Mouse (Mus musculus) forebrain, postnatal 0 days (tissue): Measurements from ENCODE around the gene Map3k5. TPM values are rescaled to one million over a fixed set of nuclear protein-coding genes. Genes with fewer than 3 reads are reported as not detected.

ENCODE experiments used
- ATAC-seq: fragments of 200-750 bp; cut with Nextera tagmentation; 2 replicates; pipeline ENCODE4 v1.8.0; 2017; ENCODE audit warnings: mild to moderate bottlenecking, moderate library complexity
- DNase-seq: peaks from one replicate; pipeline ENCODE4 v3.0.0-alpha.2; 2015
- H3K27ac ChIP-seq: fragments of 300-500 bp; sonication (generic); 2 replicates; pipeline ENCODE4 v1.5.1; 2014; ENCODE audit warnings: low read depth, mild to moderate bottlenecking, antibody characterized with exemption, low read length, moderate library complexity, mixed read lengths
- H3K27me3 ChIP-seq: fragments of 300-500 bp; sonication (generic); 2 replicates; pipeline ENCODE4 v1.6.1; 2014; ENCODE audit warnings: mild to moderate bottlenecking, low read length, mixed read lengths; ENCODE audit not compliant: insufficient read depth
- H3K36me3 ChIP-seq: fragments of 300-500 bp; sonication (generic); 2 replicates; pipeline ENCODE4 v1.6.1; 2014; ENCODE audit warnings: mild to moderate bottlenecking, moderate library complexity; ENCODE audit not compliant: insufficient read depth
- H3K4me1 ChIP-seq: fragments of 300-500 bp; sonication (generic); 2 replicates; pipeline ENCODE4 v1.6.1; 2014; ENCODE audit warnings: antibody characterized with exemption; ENCODE audit not compliant: insufficient read depth
- H3K4me2 ChIP-seq: fragments of 300-500 bp; sonication (generic); 2 replicates; pipeline ENCODE4 v1.6.1; 2014; ENCODE audit warnings: low read depth, mild to moderate bottlenecking, moderate library complexity
- H3K4me3 ChIP-seq: fragments of 300-500 bp; sonication (generic); 2 replicates; pipeline ENCODE4 v1.5.1; 2014; ENCODE audit warnings: low read depth, low read length, mixed read lengths
- H3K9ac ChIP-seq: fragments of 300-500 bp; sonication (generic); 2 replicates; pipeline ENCODE4 v1.6.1; 2014; ENCODE audit warnings: mild to moderate bottlenecking
- H3K9me3 ChIP-seq: fragments of 300-500 bp; sonication (generic); 2 replicates; pipeline ENCODE4 v1.6.1; 2016; ENCODE audit warnings: low read length
- CTCF ChIP-seq: sonication (generic); IDR thresholded peaks from 2 replicates; pipeline ENCODE4 v1.5.1; 2016; ENCODE audit warnings: antibody characterized with exemption, control low read depth, low read depth
- WGBS: fragments of 180-500 bp; shearing (Covaris S2); extraction: QIAGEN DNeasy Blood & Tissue Kit; methylation state at CpG from one replicate; pipeline ENCODE4 v1.1.7; 2014; 5-methylcytosine and 5-hydroxymethylcytosine counted together
- polyA plus RNA-seq: library from polyadenylated mRNA; unstranded; fragments of >200 nt; fragmentation: Nextera tagmentation; extraction: Ambion mirVana; gene quantifications from 2 replicates; pipeline ENCODE4 v1.2.1, GENCODE M21; 2015
- total RNA-seq: library from RNA; depleted of rRNA; stranded (reverse); fragments of >200 nt; gene quantifications from 2 replicates; pipeline ENCODE4 v1.2.3, GENCODE M21; 2014

Gene Map3k5
- total and polyA plus RNA-seq, 2 experiments from 2014 or later = 1.3 to 5.8 TPM

DNA sequence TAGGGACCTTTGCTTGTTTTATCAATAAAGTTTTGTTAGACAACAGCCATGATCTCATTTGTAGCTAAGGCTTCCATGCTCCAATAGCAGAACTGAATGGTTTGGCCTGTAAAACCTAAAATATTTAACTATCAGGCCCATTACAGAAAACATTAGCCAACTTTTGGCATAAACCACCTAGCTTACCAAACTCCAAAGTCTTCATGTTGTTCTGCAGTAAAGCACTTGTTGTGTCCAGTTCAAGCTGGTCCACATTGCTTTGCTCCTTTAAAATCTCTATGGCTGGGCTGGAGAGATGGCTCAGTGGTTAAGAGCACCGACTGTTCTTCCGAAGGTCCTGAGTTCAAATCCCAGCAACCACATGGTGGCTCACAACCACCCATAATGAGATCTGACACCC lies 144.1 kb downstream of the Map3k5 start:
- Histone ChIP-seq H3K9ac (no peak overlapping the region), H3K9me3 (no peaks in the 10 kb centered on the region), H3K4me2 (no peak overlapping the region), H3K27me3 (no peaks in the 10 kb centered on the region), H3K36me3 (no peaks in the 10 kb centered on the region), H3K27ac (no peak overlapping the region), H3K4me3 (no peak overlapping the region), H3K4me1 (no peaks in the 10 kb centered on the region)
- WGBS = 100% methylated on average over 2 of the region's 2 CpGs
- ATAC-seq (no peak), DNase-seq (no peak)
- no peak for TF ChIP-seq CTCF

DNA sequence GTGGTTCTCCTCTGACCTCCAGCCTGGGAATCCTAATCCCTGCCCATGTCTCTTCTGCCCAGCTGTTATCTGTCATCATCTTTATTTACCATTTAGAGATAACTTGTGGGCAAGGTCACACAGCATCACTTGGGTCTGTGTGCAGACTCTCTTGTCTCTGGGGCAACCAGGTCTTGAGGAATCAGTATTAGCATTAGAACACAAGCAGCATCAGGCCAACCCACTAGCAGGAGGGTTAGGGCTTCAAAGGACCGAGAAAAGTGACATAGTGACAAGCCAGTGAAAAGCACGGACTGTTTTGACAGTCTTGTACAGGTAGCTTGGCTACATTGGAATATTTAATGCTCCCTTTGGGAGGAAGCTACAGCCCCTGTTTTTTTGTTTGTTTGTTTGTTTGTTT lies 153.6 kb downstream of the Map3k5 start:
- no peak overlapping the region for H3K9ac ChIP-seq
- WGBS = 80% methylated on average over 2 of the region's 2 CpGs

DNA sequence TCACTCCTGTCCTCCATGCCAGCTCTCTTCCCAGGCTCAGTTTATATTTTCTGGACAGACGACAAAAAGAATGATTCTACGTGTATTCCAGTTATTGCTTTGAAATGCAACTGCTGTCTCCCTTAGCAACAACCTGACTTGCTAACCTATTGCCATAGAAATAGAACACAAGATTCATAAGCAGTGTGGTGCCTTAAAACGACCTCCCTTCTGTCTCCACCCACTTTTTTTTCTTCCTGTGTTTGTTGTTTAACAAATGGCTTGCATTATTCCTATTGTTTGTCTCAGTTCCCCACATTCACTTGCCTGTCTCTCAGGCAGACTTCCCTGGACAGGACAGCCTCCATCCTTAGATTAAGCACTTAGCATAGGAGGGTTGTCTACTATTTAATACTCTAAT lies 154.8 kb downstream of the Map3k5 start:
- H3K4me1 ChIP-seq = no peaks in the 10 kb centered on the region
- no peak for DNase-seq
- H3K27me3 ChIP-seq = no peaks in the 10 kb centered on the region
- H3K9ac ChIP-seq = no peak overlapping the region
- no peaks in the 10 kb centered on the region for H3K9me3 ChIP-seq
- no peaks in the 10 kb centered on the region for H3K36me3 ChIP-seq
- TF ChIP-seq CTCF = no peak
- WGBS = 43% methylated on average over 3 of the region's 3 CpGs
- no peak overlapping the region for H3K4me2 ChIP-seq
- no peak overlapping the region for H3K4me3 ChIP-seq
- ATAC-seq = peak; percentile 60; the same call in 1 of the 2 replicates
- no peak overlapping the region for H3K27ac ChIP-seq

More for the DNA sequence above, 153.6 kb downstream of the Map3k5 start:
- H3K4me2 ChIP-seq = no peak overlapping the region
- no peak for TF ChIP-seq CTCF
- H3K9me3 ChIP-seq = no peaks in the 10 kb centered on the region
- no peak for ATAC-seq
- no peaks in the 10 kb centered on the region for H3K4me1 ChIP-seq
- no peaks in the 10 kb centered on the region for H3K27me3 ChIP-seq
- no peak overlapping the region for H3K4me3 ChIP-seq
- no peaks in the 10 kb centered on the region for H3K36me3 ChIP-seq
- DNase-seq = no peak
- H3K27ac ChIP-seq = no peak overlapping the region

DNA sequence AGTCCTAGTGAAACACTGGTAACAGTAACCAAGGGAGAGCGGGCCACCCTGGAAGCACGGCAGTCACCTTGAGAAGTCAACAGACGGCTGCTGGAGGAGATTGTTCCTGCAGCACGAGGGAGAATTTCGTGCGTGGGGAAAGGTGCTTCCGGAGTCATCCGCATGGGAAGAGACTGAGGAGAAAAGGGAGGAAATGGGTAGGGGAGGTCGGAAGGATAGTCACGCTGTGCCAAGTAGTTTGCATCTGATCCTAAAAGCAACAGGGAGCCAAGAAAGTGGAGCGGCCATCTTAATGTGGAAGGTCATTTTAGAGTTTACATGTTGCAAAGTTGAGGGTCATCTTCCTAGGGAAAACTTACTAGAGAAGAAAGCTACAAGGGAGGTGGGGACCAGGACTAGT lies 155.9 kb downstream of the Map3k5 start:
- Histone ChIP-seq H3K4me1 (no peaks in the 10 kb centered on the region), H3K4me2 (no peak overlapping the region), H3K4me3 (no peak overlapping the region), H3K27me3 (no peaks in the 10 kb centered on the region), H3K9me3 (no peaks in the 10 kb centered on the region), H3K27ac (no peak overlapping the region), H3K9ac (no peak overlapping the region), H3K36me3 (no peaks in the 10 kb centered on the region)
- DNase-seq (no peak), ATAC-seq (no peak)
- whole genome bisulfite sequencing = 92% methylated on average over 11 of the region's 11 CpGs
- no peak for TF ChIP-seq CTCF

DNA sequence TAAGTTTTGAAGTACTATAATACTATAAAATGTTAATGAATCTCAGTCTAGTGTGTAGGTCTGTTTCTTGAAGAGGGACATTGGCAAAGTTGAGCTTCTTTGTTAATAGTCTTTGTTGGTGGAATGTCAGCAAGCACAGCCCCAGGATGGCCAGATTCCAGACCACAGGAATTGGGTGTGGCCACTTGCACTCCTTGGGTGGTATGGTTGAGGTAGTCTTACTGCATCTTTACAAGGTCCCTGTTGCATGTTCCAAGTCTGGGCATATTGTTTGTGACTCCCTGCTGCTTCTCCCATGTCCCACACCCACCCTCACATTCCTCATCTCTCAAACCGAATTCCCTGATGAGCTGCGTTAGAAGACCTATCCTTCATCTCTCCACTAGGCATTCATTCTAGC lies 157.1 kb downstream of the Map3k5 start:
- H3K4me2 ChIP-seq = no peak overlapping the region
- WGBS = 100% methylated on average over 2 of the region's 2 CpGs
- TF ChIP-seq CTCF = no peak
- no peak for ATAC-seq
- H3K4me1 ChIP-seq = no peaks in the 10 kb centered on the region
- H3K4me3 ChIP-seq = no peak overlapping the region
- H3K36me3 ChIP-seq = no peaks in the 10 kb centered on the region
- H3K27ac ChIP-seq = no peak overlapping the region
- no peaks in the 10 kb centered on the region for H3K27me3 ChIP-seq
- no peak overlapping the region for H3K9ac ChIP-seq
- no peak for DNase-seq
- no peaks in the 10 kb centered on the region for H3K9me3 ChIP-seq

DNA sequence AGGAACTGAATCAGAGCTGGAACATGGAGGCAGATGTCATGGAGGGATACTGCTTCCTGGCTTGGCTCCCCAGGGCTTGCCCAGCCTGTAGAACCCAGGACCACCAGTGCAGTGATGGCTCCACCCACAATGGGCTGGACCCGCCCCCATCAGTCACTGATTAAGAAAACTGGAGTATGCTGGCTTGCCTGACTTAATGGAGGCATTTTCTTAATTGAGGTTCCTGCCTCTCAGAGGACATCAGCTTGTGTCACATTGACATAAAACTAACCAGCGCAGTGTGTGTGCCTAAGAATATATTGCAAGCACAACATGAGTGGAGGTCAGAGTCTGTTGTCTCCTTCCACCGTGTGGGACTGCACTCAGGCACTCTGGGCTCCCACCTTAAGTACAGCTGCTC lies 158.1 kb downstream of the Map3k5 start:
- Histone ChIP-seq H3K4me3 (no peak overlapping the region), H3K4me2 (no peak overlapping the region), H3K9ac (no peak overlapping the region), H3K9me3 (no peaks in the 10 kb centered on the region), H3K4me1 (no peaks in the 10 kb centered on the region), H3K27me3 (no peaks in the 10 kb centered on the region), H3K27ac (no peak overlapping the region), H3K36me3 (no peaks in the 10 kb centered on the region)
- DNase-seq = no peak
- TF ChIP-seq CTCF = no peak
- 89% methylated on average over 3 of the region's 3 CpGs for WGBS
- no peak for ATAC-seq

DNA sequence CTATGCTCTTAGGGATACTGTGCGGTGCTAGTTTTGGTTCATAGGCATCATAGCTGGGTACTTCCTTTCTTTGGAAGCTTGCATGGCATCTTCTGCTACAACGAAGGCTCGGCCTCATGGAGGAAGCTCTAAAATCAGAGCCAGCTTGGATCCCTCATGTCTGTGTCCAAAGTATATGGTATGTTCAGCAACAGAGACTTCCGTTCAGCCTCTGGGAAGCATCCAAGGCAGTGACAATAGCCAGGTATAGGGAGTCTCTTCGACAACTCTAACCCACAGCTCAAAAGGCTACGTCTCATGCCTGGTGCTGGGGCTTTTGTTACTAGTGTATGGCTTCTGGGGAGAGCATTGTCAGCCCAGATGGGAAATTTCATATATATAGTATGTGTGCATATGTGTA lies 167.2 kb downstream of the Map3k5 start:
- no peak overlapping the region for H3K27ac ChIP-seq
- no peak overlapping the region for H3K4me3 ChIP-seq
- no peak for TF ChIP-seq CTCF
- ATAC-seq = no peak
- H3K36me3 ChIP-seq = no peaks in the 10 kb centered on the region
- 93% methylated on average over 6 of the region's 6 CpGs for WGBS
- no peaks in the 10 kb centered on the region for H3K4me1 ChIP-seq
- H3K27me3 ChIP-seq = no peaks in the 10 kb centered on the region
- H3K9ac ChIP-seq = no peak overlapping the region
- DNase-seq = no peak
- H3K9me3 ChIP-seq = no peaks in the 10 kb centered on the region
- H3K4me2 ChIP-seq = no peak overlapping the region

DNA sequence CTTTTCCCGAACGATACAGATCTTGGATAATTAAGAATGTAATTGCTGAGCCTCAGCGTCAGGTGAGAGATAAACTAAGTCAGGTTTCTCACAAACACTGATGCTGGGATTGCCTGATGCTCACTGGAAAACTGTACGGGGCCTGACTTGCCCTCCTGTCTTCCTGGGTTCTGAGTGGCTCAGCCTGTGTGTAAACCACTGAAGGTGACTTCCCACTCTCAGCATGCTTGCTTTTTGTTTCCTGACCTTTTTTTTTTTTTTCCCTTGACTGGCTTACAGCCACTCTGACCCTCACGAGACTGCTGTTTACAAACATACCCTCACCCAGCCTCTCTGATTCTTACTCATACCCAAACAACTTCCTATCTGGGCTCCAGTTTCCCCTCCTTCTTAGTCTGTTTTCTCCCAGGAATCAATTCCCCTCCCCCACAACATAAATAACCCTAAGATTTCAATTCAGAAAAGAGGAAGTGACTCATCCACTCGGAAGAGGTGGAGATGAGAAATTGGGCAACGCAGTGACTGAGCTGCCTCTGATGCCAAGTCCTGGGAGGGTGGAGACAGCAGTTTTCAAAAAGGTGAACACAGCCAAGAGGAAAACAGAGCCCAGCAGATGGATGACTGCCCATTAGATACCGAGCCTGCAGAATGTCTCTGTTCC lies 170.1 kb downstream of the Map3k5 start:
- TF ChIP-seq CTCF = no peak
- Histone ChIP-seq H3K4me1 (no peaks in the 10 kb centered on the region), H3K36me3 (no peaks in the 10 kb centered on the region), H3K9me3 (no peaks in the 10 kb centered on the region), H3K4me3 (no peak overlapping the region), H3K4me2 (no peak overlapping the region), H3K27me3 (no peaks in the 10 kb centered on the region), H3K9ac (no peak overlapping the region), H3K27ac (no peak overlapping the region)
- ATAC-seq (no peak), DNase-seq (no peak)
- WGBS = 71% methylated on average over 8 of the region's 8 CpGs
